Mouse (Mus musculus) spleen, adult 2 months (tissue): ENCODE measurements around the gene B3gntl1.

Experiments
- CTCF ChIP-seq: fragments of 200-500 bp; IDR thresholded peaks from 2 replicates; pipeline ENCODE4 v1.5.1; 2011; ENCODE audit warnings: mild to moderate bottlenecking, inconsistent platforms; ENCODE audit not compliant: insufficient read depth, insufficient read length, insufficient replicate concordance; ENCODE audit errors: extremely low read depth
- POLR2A ChIP-seq: fragments of 200-500 bp; IDR thresholded peaks from 2 replicates; pipeline ENCODE4 v1.6.1; 2011; ENCODE audit warnings: low read depth, low read length, inconsistent platforms

DNA sequence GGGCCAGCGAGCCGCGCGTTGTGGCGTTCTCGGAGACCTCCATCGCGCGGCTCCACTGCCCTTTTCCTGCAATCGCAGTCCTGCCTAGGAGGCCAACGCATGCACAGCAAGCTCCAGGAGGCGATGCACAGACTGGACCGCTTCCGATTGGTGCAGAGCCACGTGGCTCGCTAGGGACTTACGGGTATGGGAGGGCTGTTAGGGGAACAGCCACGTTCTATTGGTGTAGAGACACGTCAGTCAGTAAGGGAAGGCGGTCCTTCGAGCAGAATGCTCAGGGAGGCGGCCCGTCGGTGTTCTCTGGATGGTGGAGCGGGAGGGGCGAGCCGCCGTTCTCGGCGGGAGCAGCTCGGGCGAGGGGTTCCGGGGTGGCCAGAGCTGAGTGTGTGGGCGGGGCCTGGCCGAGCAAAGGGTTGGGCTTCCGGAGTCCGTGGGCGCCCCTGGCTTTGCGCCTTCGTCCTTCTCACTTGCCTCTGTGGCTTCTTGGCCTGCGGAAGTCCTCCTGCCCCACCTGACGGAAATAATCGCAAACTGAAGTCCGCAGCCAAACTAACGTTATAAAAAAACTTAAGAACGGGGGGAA, at the start of gene B3gntl1:
- TF ChIP-seq CTCF (no peak), POLR2A (peak; percentile 89)
